Mouse (Mus musculus): ENCODE results near the gene Pih1d3. TPM values are rescaled to one million over a fixed set of nuclear protein-coding genes. Genes with fewer than 3 reads are reported as not detected.

Gene Pih1d3
- not detected in 2 replicates for polyA plus RNA-seq (2015; fragmentation: Nextera tagmentation; extraction: Ambion mirVana)

DNA sequence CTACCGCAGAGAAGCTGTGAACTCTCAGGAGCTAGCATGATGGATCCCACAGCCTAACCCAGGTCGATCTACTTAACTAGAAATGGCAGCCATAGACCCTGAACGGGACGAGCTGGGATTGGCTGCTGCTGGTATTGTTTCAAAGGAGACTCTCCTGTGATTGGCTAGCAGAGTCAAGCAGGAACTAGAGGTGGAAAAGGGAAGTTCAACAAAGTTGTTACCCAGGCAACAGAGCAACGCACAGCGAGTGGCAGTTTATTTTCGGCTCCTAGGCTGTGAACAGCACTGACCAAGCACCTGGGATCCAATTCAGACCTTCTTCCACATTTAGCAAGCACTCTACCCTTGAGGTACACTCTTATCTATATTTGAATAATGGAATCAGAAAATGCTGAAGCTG lies at the start of gene Pih1d3, which contains the start of gene 4931428L18Rik:
Gene Pih1d3, plus strand, starts transcription at position 275 of the 400 bp plus-strand sequence.
Gene 4931428L18Rik, minus strand, starts transcription at position 121 of the 400 bp plus-strand sequence.
- 78% methylated on average over 7 of the region's 7 CpGs for WGBS
- no peak within 1 kb of the TSS for H3K27ac ChIP-seq (ENCODE audit: low read length)
- H3K9me3 ChIP-seq (replicated peaks; ENCODE audit: control insufficient read depth, low read length), result no peaks in the 10 kb centered on the region
- no peaks in the 10 kb centered on the region for H3K36me3 ChIP-seq (ENCODE audit: control insufficient read depth, insufficient read depth, low read length)
- H3K4me3 ChIP-seq (replicated peaks; ENCODE audit: low read length), result no peak within 1 kb of the TSS
- ATAC-seq (ENCODE audit: insufficient read depth, low FRiP score), result 0 out of 2 replicates have a peak, but pooled peaks have one; percentile 29
- H3K9ac ChIP-seq (ENCODE audit: low read length), result no peak within 1 kb of the TSS
- no peaks in the 10 kb centered on the region for H3K27me3 ChIP-seq (ENCODE audit: control insufficient read depth, insufficient read depth, low read length)
- H3K4me2 ChIP-seq (ENCODE audit: low read depth, low read length), result no peak within 1 kb of the TSS
- no peaks in the 10 kb centered on the region for H3K4me1 ChIP-seq (ENCODE audit: control insufficient read depth, insufficient read depth, low read length)

DNA sequence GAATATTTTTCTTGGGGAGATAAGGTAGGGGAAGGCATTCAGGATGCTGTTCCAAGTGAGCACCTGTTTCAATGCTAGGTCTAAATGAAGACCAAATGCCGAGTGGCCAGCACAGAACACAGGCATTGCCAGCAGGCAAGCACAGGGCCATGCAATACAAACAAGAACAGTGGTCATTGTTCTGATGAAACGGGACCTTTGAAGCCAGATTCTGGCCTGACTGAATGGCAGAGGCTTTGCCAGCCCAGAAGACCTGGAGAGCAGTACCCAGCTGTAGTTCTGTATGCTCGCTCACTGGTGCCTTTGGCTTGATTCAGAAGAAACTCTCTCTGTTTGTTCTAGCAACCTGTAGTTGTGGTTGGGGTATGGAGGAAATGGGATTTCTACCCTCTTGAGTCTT lies 47.2 kb upstream of the Pih1d3 start:
- Histone ChIP-seq H3K9me3 (replicated peaks; ENCODE audit: control insufficient read depth, low read length) (no peaks in the 10 kb centered on the region), H3K4me3 (replicated peaks; ENCODE audit: low read length) (no peak overlapping the region), H3K9ac (ENCODE audit: low read length) (no peak overlapping the region), H3K36me3 (ENCODE audit: control insufficient read depth, insufficient read depth, low read length) (no peaks in the 10 kb centered on the region), H3K4me1 (ENCODE audit: control insufficient read depth, insufficient read depth, low read length) (no peaks in the 10 kb centered on the region), H3K27ac (ENCODE audit: low read length) (no peak overlapping the region), H3K4me2 (ENCODE audit: low read depth, low read length) (no peak overlapping the region), H3K27me3 (ENCODE audit: control insufficient read depth, insufficient read depth, low read length) (no peaks in the 10 kb centered on the region)
- WGBS, result 68% methylated on average over 3 of the region's 3 CpGs
- no peak for ATAC-seq (ENCODE audit: insufficient read depth, low FRiP score)

DNA sequence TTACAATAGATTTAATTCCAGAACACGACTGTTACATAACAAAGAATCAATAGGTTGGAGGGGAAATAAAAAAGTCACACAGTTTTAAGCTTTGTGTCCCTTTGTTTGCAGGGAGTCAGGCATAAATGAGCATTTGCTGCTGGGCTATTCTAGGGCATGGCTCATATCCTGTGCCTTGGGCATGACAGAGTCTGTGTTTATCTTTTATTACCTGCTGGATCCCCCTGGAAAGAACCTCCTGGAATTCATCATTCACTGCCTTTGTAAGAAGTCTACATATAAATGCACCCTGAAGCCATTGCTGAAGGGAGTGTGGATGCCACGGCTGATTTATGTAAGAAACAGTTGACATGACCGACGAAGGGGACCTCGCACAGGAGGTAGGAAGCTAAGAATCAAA lies 46.5 kb upstream of the Pih1d3 start, which contains the start of gene Lgsn:
Gene Lgsn, plus strand, starts transcription at position 301 of the 400 bp plus-strand sequence.
- no peak for ATAC-seq (ENCODE audit: insufficient read depth, low FRiP score)
- Histone ChIP-seq H3K36me3 (ENCODE audit: control insufficient read depth, insufficient read depth, low read length) (no peaks in the 10 kb centered on the region), H3K9ac (ENCODE audit: low read length) (no peak within 1 kb of the TSS), H3K27me3 (ENCODE audit: control insufficient read depth, insufficient read depth, low read length) (no peaks in the 10 kb centered on the region), H3K27ac (ENCODE audit: low read length) (no peak within 1 kb of the TSS), H3K4me2 (ENCODE audit: low read depth, low read length) (no peak within 1 kb of the TSS), H3K4me3 (replicated peaks; ENCODE audit: low read length) (no peak within 1 kb of the TSS), H3K4me1 (ENCODE audit: control insufficient read depth, insufficient read depth, low read length) (no peaks in the 10 kb centered on the region), H3K9me3 (replicated peaks; ENCODE audit: control insufficient read depth, low read length) (no peaks in the 10 kb centered on the region)
- 61% methylated on average over 5 of the region's 5 CpGs for WGBS

DNA sequence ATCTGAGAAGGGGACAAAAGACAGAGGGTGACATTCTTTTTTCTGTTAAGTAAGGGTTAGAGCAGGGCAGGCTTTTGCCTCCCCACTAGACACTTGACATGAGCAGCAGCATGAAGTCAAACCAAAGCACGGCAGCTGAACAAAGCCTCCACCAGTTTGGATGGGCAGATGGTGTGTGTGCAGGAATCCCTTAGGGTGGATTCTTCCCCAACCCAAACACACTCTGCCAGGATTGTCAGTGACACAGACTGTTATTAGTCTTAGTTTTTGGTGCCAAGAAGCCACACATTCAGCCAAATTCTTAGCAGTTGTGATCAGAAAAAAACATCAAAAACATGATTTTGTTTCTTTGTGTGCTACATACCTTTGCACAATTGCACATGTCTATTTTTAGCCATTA lies 44.4 kb upstream of the Pih1d3 start:
- H3K36me3 ChIP-seq (ENCODE audit: control insufficient read depth, insufficient read depth, low read length), result no peaks in the 10 kb centered on the region
- no peak overlapping the region for H3K4me3 ChIP-seq (replicated peaks; ENCODE audit: low read length)
- no peak overlapping the region for H3K9ac ChIP-seq (ENCODE audit: low read length)
- no peak overlapping the region for H3K27ac ChIP-seq (ENCODE audit: low read length)
- H3K4me2 ChIP-seq (ENCODE audit: low read depth, low read length), result no peak overlapping the region
- H3K4me1 ChIP-seq (ENCODE audit: control insufficient read depth, insufficient read depth, low read length), result no peaks in the 10 kb centered on the region
- H3K27me3 ChIP-seq (ENCODE audit: control insufficient read depth, insufficient read depth, low read length), result no peaks in the 10 kb centered on the region
- ATAC-seq (ENCODE audit: insufficient read depth, low FRiP score), result no peak
- WGBS, result 57% methylated on average over 1 of the region's 1 CpGs
- H3K9me3 ChIP-seq (replicated peaks; ENCODE audit: control insufficient read depth, low read length), result no peaks in the 10 kb centered on the region

DNA sequence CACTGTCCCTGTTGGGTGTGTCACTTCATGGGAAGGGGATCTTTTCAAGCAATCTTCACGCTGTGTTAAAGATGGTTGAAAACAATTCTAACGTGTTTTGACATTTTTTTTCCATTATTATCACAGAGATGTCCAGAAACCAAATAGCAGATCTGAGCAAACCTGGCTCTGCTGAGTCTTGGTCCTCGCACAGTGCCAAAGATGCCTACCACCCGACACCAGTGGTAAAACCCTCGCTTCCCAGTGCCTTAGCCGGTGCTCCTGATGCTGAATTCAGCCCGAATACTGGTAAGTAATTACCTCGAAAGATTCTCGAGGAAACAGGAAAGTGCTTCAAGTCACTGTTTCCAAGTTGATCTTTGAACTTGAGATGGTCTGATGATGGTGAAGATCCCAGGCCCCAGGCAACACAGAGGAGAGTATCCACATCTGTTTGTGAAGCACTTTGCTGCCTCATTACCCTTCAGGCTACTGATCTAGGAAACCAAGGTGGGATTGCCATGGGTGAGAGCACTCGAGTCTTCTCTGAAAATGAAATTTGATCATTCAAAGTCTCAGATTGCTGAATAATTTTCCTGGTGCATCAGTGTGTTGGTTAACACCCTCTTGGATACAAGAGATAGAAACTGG lies 32.3 kb upstream of the Pih1d3 start:
- no peak overlapping the region for H3K4me2 ChIP-seq (ENCODE audit: low read depth, low read length)
- no peaks in the 10 kb centered on the region for H3K27me3 ChIP-seq (ENCODE audit: control insufficient read depth, insufficient read depth, low read length)
- no peak overlapping the region for H3K9ac ChIP-seq (ENCODE audit: low read length)
- H3K36me3 ChIP-seq (ENCODE audit: control insufficient read depth, insufficient read depth, low read length), result no peaks in the 10 kb centered on the region
- ATAC-seq (ENCODE audit: insufficient read depth, low FRiP score), result no peak
- WGBS, result 77% methylated on average over 10 of the region's 10 CpGs
- H3K4me1 ChIP-seq (ENCODE audit: control insufficient read depth, insufficient read depth, low read length), result no peaks in the 10 kb centered on the region
- no peaks in the 10 kb centered on the region for H3K9me3 ChIP-seq (replicated peaks; ENCODE audit: control insufficient read depth, low read length)
- no peak overlapping the region for H3K4me3 ChIP-seq (replicated peaks; ENCODE audit: low read length)
- H3K27ac ChIP-seq (ENCODE audit: low read length), result no peak overlapping the region

DNA sequence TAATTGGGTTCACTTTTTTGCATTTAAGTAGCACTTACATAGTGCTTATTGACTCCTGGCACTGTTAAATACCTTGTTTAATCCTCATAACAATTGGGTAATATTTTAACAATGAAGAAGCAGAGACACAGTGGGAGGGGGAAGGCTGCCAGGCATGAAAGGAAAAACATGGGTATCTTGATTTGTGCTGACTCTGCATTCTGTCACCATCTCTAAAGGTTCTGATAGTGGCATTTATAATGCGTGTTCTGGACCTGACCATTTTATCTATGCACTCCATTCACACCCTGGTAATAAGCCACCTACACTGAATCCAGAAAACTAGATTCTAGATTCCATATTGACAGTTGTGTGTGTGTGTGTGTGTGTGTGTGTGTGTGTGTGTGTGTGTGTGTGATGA lies 27.0 kb upstream of the Pih1d3 start:
- H3K27ac ChIP-seq (ENCODE audit: low read length), result no peak overlapping the region
- H3K36me3 ChIP-seq (ENCODE audit: control insufficient read depth, insufficient read depth, low read length), result no peaks in the 10 kb centered on the region
- ATAC-seq (ENCODE audit: insufficient read depth, low FRiP score), result no peak
- H3K4me3 ChIP-seq (replicated peaks; ENCODE audit: low read length), result no peak overlapping the region
- WGBS, result 75% methylated on average over 1 of the region's 1 CpGs
- no peaks in the 10 kb centered on the region for H3K9me3 ChIP-seq (replicated peaks; ENCODE audit: control insufficient read depth, low read length)
- H3K27me3 ChIP-seq (ENCODE audit: control insufficient read depth, insufficient read depth, low read length), result no peaks in the 10 kb centered on the region
- H3K4me2 ChIP-seq (ENCODE audit: low read depth, low read length), result no peak overlapping the region
- H3K4me1 ChIP-seq (ENCODE audit: control insufficient read depth, insufficient read depth, low read length), result no peaks in the 10 kb centered on the region
- no peak overlapping the region for H3K9ac ChIP-seq (ENCODE audit: low read length)

DNA sequence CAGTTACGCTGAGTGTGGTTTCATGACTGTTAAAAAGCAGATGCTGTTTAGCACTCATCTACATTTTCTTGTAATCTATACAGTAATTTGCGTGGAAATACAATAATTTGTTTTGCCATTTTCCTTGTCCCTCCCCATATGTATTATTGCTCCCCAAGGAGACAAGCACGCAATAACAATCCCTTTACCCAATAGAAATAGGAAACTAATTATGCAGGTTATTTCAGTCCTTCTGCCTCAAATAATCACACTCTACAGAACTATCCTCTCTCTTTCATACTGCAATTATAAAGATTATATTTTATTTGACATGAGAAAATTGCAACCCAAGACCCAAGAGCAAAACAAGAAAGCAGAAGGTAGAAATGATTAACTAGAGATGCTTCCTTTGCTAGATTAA lies 25.7 kb upstream of the Pih1d3 start:
- Histone ChIP-seq H3K27me3 (ENCODE audit: control insufficient read depth, insufficient read depth, low read length) (no peaks in the 10 kb centered on the region), H3K9ac (ENCODE audit: low read length) (no peak overlapping the region), H3K4me2 (ENCODE audit: low read depth, low read length) (no peak overlapping the region), H3K27ac (ENCODE audit: low read length) (no peak overlapping the region), H3K9me3 (replicated peaks; ENCODE audit: control insufficient read depth, low read length) (no peaks in the 10 kb centered on the region), H3K36me3 (ENCODE audit: control insufficient read depth, insufficient read depth, low read length) (no peaks in the 10 kb centered on the region), H3K4me3 (replicated peaks; ENCODE audit: low read length) (no peak overlapping the region), H3K4me1 (ENCODE audit: control insufficient read depth, insufficient read depth, low read length) (no peaks in the 10 kb centered on the region)
- WGBS, result 91% methylated on average over 3 of the region's 3 CpGs
- no peak for ATAC-seq (ENCODE audit: insufficient read depth, low FRiP score)

DNA sequence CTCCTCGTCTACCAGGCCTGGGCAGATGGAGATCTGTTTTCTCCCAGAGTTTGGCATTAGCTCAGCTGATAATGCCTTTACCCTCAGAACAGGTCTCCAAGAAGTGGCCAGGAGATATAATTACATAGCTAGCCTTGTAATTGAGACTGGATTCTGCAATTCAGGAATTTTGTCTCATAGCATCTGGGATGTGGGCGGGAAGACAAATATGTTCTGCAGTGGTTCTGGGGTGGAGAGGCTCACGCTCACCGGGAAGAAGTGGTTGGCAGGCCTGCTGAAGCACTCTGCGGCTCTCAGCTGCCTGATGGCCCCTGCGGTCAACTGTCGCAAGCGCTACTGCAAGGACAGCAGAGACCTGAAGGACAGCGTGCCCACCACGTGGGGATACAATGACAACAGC lies 18.9 kb upstream of the Pih1d3 start:
- Histone ChIP-seq H3K36me3 (ENCODE audit: control insufficient read depth, insufficient read depth, low read length) (no peaks in the 10 kb centered on the region), H3K27ac (ENCODE audit: low read length) (no peak overlapping the region), H3K9ac (ENCODE audit: low read length) (no peak overlapping the region), H3K4me3 (replicated peaks; ENCODE audit: low read length) (no peak overlapping the region), H3K27me3 (ENCODE audit: control insufficient read depth, insufficient read depth, low read length) (no peaks in the 10 kb centered on the region), H3K4me1 (ENCODE audit: control insufficient read depth, insufficient read depth, low read length) (no peaks in the 10 kb centered on the region), H3K9me3 (replicated peaks; ENCODE audit: control insufficient read depth, low read length) (no peaks in the 10 kb centered on the region), H3K4me2 (ENCODE audit: low read depth, low read length) (no peak overlapping the region)
- WGBS, result 83% methylated on average over 10 of the region's 10 CpGs
- ATAC-seq (ENCODE audit: insufficient read depth, low FRiP score), result no peak

DNA sequence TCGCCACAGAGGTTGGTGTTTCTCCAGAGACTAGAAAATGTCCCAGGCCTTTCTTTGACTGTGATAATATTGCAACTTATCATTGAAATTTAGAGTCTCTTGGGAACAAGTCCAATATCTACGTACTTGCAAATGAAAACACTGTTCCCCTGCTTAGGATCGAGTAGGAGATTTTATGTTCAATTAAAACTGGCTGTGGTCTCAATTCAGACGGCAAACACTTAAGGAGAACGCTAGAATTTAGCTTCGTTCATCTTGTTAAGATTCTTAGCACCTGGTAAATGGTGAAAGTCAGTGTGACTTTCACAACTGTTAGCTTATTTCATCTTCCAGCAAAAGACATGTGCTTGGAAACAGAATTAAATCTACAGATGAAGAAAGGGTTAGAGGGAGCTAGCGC lies 17.3 kb upstream of the Pih1d3 start:
- WGBS, result 75% methylated on average over 7 of the region's 7 CpGs
- Histone ChIP-seq H3K36me3 (ENCODE audit: control insufficient read depth, insufficient read depth, low read length) (no peaks in the 10 kb centered on the region), H3K9ac (ENCODE audit: low read length) (no peak overlapping the region), H3K27me3 (ENCODE audit: control insufficient read depth, insufficient read depth, low read length) (no peaks in the 10 kb centered on the region), H3K4me1 (ENCODE audit: control insufficient read depth, insufficient read depth, low read length) (no peaks in the 10 kb centered on the region), H3K27ac (ENCODE audit: low read length) (no peak overlapping the region), H3K4me2 (ENCODE audit: low read depth, low read length) (no peak overlapping the region), H3K9me3 (replicated peaks; ENCODE audit: control insufficient read depth, low read length) (no peaks in the 10 kb centered on the region), H3K4me3 (replicated peaks; ENCODE audit: low read length) (no peak overlapping the region)
- ATAC-seq (ENCODE audit: insufficient read depth, low FRiP score), result no peak
